23 mouse cellular contexts compared by ENCODE assay signal in the genomic region with DNA sequence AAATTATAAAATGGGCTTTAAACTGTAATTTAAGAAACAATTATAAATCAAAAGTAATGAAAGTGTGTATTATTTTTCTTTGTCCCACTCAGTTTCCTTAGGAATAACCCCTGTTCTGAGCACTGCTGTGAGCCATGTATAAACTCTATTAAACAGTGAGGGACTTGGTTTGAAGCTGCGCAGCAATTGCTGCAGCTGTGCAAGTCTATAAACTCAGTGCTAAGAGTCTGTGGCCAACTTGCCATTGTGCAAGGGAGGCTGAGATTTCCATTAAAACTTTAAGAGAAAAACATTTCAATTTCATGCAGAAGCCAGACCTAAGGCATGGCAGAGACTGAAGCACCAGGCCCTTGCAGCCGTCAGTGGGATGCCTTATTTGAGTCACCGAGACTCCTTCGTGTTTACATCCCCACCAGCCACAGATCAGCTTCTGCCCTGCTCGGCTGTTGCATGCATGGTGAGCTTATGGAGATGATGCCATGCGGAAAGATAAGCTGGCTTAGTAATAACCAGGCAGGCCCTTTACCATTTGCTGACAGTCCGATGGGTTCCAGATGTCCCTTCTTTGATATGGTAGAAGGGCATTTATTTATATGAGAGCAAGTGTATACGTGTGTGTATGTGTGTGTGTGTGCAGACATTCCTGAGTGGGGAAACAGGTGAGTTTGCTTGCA.
DNase-seq lines count a peak whose midpoint lies in the region; ATAC-seq lines count a peak whose summit lies in the region.
"Had no signal": no experiment of that assay in that cellular context is flagged by ENCODE, and none has a peak within 500 bp of the region (broad histone marks: within the 10 kb centered on the region; RNA-seq: fewer than 3 reads in every experiment).

No protein-coding gene starts in this region.

- H3K4me2 ChIP-seq in heart, embryonic 13.5 days: no peak overlapping the region
- no peak overlapping the region for H3K4me2 ChIP-seq in limb, embryonic 11.5 days (ENCODE audit: low read depth, severe bottlenecking)
- peak overlapping the region; percentile 2; the same call in 1 of the 2 replicates for H3K4me2 ChIP-seq in limb, embryonic 13.5 days (replicated peaks)
- H3K4me2 ChIP-seq: hindbrain, embryonic 13.5 days; limb, embryonic 15.5 days; lung, embryonic 15.5 days; neural tube, embryonic 13.5 days had no signal

- H3K27ac ChIP-seq in heart, embryonic 13.5 days (replicated peaks): peak overlapping the region; percentile 40
- no peak overlapping the region for H3K27ac ChIP-seq in limb, embryonic 11.5 days (replicated peaks; ENCODE audit: low read depth, low read length)
- H3K27ac ChIP-seq in limb, embryonic 10.5 days: no peak overlapping the region
- H3K27ac ChIP-seq in limb, embryonic 13.5 days: peak overlapping the region; percentile 76
- H3K27ac ChIP-seq: hindbrain, embryonic 13.5 days; kidney, postnatal 0 days; limb, embryonic 15.5 days; liver, embryonic 14.5 days; lung, embryonic 15.5 days; neural tube, embryonic 13.5 days had no signal

- DNase-seq in heart, adult 9 months (ENCODE audit: low spot score in 2 of 2): no peak
- DNase-seq in limb, embryonic 11.5 days (ENCODE audit: low spot score): peak; percentile 32
- no peak for DNase-seq in limb, embryonic 10.5 days (ENCODE audit: low spot score)
- DNase-seq in retina, postnatal 1 day: peak; percentile 49
- DNase-seq in left cerebral cortex, adult 11 months (ENCODE audit: low spot score): no peak
- DNase-seq: cerebellum, adult 2 months; cerebellum, postnatal 25 days; gastrocnemius, postnatal 14 days; kidney, adult 18-20 months; midbrain, embryonic 14.5 days; thymus, adult 18-20 months; thymus, postnatal 4 days had no signal

- peaks cover 21% of the 10 kb centered on the region for H3K36me3 ChIP-seq in heart, embryonic 13.5 days
- no peaks in the 10 kb centered on the region for H3K36me3 ChIP-seq in limb, embryonic 11.5 days (ENCODE audit: control insufficient read depth, insufficient read depth, low read length)
- peaks cover 2% of the 10 kb centered on the region; the same call in 1 of the 2 replicates for H3K36me3 ChIP-seq in limb, embryonic 10.5 days
- H3K36me3 ChIP-seq in limb, embryonic 13.5 days: no peaks in the 10 kb centered on the region; the same call in 1 of the 2 replicates
- H3K36me3 ChIP-seq: hindbrain, embryonic 13.5 days; lung, embryonic 15.5 days; neural tube, embryonic 13.5 days had no signal

- no peaks in the 10 kb centered on the region for H3K9me3 ChIP-seq in heart, embryonic 13.5 days
- no peaks in the 10 kb centered on the region for H3K9me3 ChIP-seq in limb, embryonic 11.5 days (ENCODE audit: control insufficient read depth, low read length)
- H3K9me3 ChIP-seq in limb, embryonic 10.5 days (replicated peaks): no peaks in the 10 kb centered on the region
- H3K9me3 ChIP-seq in limb, embryonic 13.5 days: no peaks in the 10 kb centered on the region
- H3K9me3 ChIP-seq: hindbrain, embryonic 13.5 days; limb, embryonic 15.5 days; lung, embryonic 15.5 days; megakaryocyte, embryonic 14.5 days; neural tube, embryonic 13.5 days had no signal

- H3K4me3 ChIP-seq in heart, embryonic 13.5 days: no peak overlapping the region
- no peak overlapping the region for H3K4me3 ChIP-seq in limb, embryonic 11.5 days (ENCODE audit: low read depth, low read length)
- no peak overlapping the region for H3K4me3 ChIP-seq in limb, embryonic 10.5 days
- H3K4me3 ChIP-seq in limb, embryonic 13.5 days: no peak overlapping the region
- H3K4me3 ChIP-seq: hindbrain, embryonic 13.5 days; limb, embryonic 15.5 days; lung, embryonic 15.5 days; megakaryocyte, embryonic 14.5 days; neural tube, embryonic 13.5 days had no signal

- no peak overlapping the region for H3K9ac ChIP-seq in heart, embryonic 13.5 days
- H3K9ac ChIP-seq in limb, embryonic 11.5 days (ENCODE audit: low read length): no peak overlapping the region
- H3K9ac ChIP-seq in limb, embryonic 13.5 days: no peak overlapping the region
- H3K9ac ChIP-seq: hindbrain, embryonic 13.5 days; limb, embryonic 15.5 days; liver, embryonic 14.5 days; lung, embryonic 15.5 days; neural tube, embryonic 13.5 days had no signal

- ATAC-seq in heart, embryonic 13.5 days (ENCODE audit: extremely low read depth, insufficient number of reproducible peaks, low FRiP score, low TSS enrichment): no peak
- peak; percentile 52; the same call in 1 of the 2 replicates for ATAC-seq in limb, embryonic 11.5 days (ENCODE audit: insufficient number of reproducible peaks, low FRiP score, low TSS enrichment, low read depth)
- peak; percentile 82 for ATAC-seq in limb, embryonic 13.5 days (ENCODE audit: low FRiP score, low read depth)
- ATAC-seq: activated CD4-positive, CD25-positive, alpha-beta regulatory T cell, adult 4 months; forebrain, embryonic 16.5 days had no signal

- peaks cover 42% of the 10 kb centered on the region for H3K4me1 ChIP-seq in heart, embryonic 13.5 days
- H3K4me1 ChIP-seq in limb, embryonic 11.5 days (ENCODE audit: control insufficient read depth, insufficient read depth, low read length): peaks cover 3% of the 10 kb centered on the region; the same call in 1 of the 2 replicates
- H3K4me1 ChIP-seq in limb, embryonic 10.5 days: no peaks in the 10 kb centered on the region; the same call in 1 of the 2 replicates
- H3K4me1 ChIP-seq in limb, embryonic 13.5 days: peaks cover 39% of the 10 kb centered on the region
- H3K4me1 ChIP-seq: hindbrain, embryonic 13.5 days; megakaryocyte, embryonic 14.5 days; neural tube, embryonic 13.5 days had no signal

- no peaks in the 10 kb centered on the region for H3K27me3 ChIP-seq in heart, embryonic 13.5 days (replicated peaks)
- H3K27me3 ChIP-seq in limb, embryonic 11.5 days (ENCODE audit: control insufficient read depth, insufficient read depth, low read length): no peaks in the 10 kb centered on the region
- no peaks in the 10 kb centered on the region for H3K27me3 ChIP-seq in limb, embryonic 10.5 days (ENCODE audit: low read depth, poor library complexity, severe bottlenecking)
- no peaks in the 10 kb centered on the region for H3K27me3 ChIP-seq in limb, embryonic 13.5 days
- H3K27me3 ChIP-seq: hindbrain, embryonic 13.5 days; limb, embryonic 15.5 days; lung, embryonic 15.5 days; megakaryocyte, embryonic 14.5 days; neural tube, embryonic 13.5 days had no signal

- WGBS in heart, embryonic 13.5 days: 37% methylated on average over 8 of the region's 8 CpGs
- 56% methylated on average over 8 of the region's 8 CpGs for WGBS in limb, embryonic 11.5 days
- 73% methylated on average over 8 of the region's 8 CpGs for WGBS in limb, embryonic 10.5 days
- WGBS in limb, embryonic 13.5 days: 26% methylated on average over 8 of the region's 8 CpGs

Comparison
In these comparisons a context has a peak if more than half of its experiments do, and no peak if none do; other contexts are left out.
1. H3K27ac ChIP-seq: peak in heart, embryonic 13.5 days (single experiment) and limb, embryonic 13.5 days (single experiment); none in limb, embryonic 11.5 days (single experiment) and limb, embryonic 10.5 days (single experiment).
2. DNase-seq: peak in limb, embryonic 11.5 days (single experiment) and retina, postnatal 1 day (single experiment); none in heart, adult 9 months (0 of 2), limb, embryonic 10.5 days (single experiment) and left cerebral cortex, adult 11 months (single experiment).